Mouse (Mus musculus): Measurements from ENCODE around the gene Pygl.
"Not testable (repeated sequence)": the region's sequence is repeated elsewhere in the genome, so short reads cannot be mapped to it uniquely, and the experiment has no call there.

Pygl gene

DNA sequence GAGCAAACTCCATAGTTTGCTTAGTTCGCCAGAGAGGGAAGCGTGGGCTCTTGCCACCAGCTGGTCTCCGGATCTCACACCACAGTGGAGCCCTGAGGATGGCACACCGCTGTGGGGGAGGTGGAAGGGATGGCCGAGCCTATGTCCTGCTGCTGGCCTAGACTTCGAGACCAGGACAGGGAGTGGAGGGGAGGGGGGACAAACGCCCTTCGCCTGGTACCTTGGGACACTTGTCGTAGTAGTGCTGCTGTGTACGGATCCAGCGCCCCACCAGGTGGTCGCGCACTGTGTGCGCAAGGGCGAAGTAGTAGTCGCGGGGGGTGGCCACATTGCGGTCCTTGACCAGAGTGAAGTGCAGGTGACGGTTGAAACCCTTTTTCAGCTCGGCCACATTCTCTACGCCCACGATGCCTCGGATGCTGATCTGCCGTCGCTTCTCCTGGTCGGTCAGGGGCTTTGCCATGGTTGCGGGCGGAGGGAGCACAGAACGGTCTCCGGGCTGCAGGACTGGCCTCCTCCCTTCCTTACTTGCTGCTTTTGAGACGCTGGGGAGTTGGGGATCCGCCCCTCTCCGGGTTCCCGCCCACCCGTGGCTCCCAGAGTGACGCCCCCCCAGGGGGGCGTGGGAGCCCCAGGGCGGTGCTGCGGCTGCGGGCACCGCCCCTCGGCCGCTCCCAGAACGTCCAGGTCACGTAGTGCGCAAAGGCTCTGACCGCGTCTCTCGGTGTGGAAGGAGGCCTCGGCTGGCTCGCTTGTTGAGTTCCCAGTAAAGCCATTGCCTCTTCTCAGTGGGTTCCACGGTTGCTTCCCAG, 4.0 kb downstream of the Pygl start:
- DNase-seq (ENCODE audit: low spot score) = peak; percentile 91

DNA sequence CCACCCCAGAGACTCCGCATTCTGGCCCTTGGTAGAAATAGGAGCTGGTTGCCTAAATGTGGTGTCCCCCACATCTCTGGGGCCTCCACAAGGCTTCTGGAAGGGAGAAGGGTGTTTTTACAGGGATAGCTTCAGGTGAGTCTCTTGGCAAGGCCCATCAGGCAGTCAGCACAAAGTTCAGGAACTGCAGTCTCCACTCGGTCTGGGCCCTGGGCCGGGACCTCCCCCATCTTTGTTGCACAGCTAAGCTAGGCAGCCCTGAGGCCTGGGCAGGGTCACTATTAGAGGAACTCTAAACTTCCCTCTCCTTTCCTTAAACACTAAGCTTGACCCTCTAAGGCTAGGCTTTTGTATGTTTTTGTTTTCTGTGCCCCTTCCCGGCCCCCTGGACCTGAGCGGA, 4.6 kb downstream of the Pygl start:
- no peak for DNase-seq (ENCODE audit: low spot score)

DNA sequence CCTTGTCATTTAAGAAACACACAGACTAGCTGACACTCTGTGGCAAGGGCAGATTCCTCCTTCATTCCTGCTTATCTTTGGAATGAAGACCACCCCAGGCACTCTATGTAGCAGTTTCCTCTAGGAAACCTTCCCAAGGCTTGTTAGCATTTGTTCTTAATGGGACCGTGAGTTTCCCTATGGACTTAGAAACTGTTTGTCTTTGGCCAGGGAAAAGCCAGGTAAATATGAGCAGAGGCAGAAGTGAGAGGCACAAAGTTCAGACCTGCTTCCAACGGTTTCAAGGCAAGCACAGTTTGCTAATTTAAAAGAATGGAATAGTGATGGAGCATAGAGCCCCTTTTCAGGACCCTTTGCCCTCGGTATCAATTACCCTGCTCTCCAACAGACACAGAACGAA, 8.0 kb downstream of the Pygl start:
- DNase-seq (ENCODE audit: low spot score) = no peak

DNA sequence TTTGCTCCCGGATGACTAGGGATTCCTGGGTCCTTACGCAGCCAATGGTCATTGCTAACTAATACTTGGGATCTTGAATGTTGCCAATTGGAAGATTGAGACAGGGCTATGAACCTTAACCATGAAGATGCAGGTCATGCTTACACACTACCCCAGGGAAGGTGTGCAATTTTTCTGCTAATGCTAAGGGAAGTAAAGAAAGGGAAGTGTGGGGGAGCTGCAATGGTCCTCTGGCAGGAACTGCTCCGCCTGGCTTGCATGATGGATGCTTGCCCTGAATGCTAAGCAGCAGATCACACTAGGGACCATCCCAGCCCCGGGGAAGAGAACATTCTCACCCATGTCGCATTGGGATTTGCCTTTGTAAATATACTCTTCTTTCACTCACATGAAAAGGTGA, 9.9 kb downstream of the Pygl start:
- no peak for DNase-seq (ENCODE audit: low spot score)

DNA sequence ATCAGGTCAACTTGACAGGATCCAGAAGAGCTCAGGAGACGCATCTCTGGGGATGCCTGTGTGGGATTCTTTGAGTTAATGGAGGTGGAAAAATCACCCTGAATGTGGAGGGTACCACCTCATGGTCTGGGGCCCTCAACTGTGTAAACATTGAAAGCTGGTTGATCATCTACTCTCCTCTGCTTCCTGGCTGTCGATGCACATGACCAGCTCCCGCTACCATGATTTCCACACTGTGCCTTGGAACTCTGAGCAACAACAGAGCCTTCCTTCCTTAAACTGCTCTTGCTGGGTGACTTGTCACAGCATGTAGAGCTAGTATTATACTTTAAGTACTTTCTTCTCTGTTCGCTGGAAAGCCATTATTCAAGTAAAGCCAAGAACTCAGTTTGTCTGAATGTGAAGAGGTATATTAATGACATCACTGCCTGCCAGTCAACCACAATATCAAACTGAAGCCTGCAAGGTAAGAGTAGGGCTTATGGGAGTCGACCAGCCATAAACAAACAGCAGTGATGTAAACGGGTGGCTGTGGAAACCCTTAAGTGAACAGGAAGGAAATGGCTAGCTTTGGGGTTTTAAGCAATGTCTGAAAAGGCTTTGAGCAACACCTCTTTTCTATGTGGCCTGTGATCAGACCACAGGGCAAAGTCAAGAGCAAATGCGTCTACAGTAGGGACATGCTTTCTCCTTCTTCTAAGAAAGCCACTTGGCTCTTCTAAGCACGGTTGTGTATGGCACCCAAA, 12.3 kb downstream of the Pygl start:
- DNase-seq (ENCODE audit: low spot score) = peak; percentile 43

DNA sequence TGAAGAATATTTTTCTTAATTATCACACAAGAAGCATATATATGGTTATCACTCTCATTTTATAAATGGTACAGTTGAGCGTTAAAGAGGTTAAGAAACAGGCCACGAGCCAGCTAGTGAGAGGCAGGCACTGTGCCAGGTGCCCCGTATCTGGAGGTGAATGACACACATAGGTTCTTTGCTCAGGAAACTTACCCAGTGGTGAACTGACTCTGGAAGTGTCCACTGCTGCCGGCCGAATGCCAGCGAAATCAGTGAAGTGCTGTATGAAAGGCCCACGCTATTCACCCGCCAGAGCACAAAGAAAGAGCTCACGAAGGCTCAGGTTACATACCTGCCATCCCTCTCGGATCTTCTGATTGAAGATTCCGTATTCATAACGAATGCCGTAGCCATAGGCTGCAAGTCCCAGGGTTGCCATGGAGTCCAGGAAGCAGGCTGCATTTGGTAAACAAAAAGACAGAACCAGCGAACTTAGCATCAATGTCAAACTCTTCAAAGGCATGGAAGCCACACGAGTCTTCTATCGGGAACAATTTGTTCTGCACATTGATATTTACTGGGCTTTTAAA, 15.0 kb downstream of the Pygl start:
- no peak for DNase-seq (ENCODE audit: low spot score)

DNA sequence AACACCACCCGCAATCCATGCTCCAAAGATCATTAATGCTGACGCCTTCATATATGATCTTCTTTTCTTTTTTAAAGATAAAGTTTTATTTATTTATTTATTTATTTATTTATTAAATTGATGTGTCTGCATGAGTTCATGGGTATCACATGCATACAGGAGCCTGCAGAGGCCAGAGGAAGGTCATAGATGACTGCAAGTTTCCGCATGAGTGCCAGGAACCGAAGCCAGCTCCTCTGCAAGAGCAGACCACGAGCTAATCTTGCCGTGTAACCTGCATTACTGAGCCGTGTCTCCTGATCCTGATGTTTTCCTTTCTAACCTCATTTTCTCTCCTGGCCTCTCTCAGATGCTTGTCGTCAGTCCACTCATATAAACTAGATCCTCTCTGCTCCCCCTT, 17.0 kb downstream of the Pygl start:
- no peak for DNase-seq (ENCODE audit: low spot score)

DNA sequence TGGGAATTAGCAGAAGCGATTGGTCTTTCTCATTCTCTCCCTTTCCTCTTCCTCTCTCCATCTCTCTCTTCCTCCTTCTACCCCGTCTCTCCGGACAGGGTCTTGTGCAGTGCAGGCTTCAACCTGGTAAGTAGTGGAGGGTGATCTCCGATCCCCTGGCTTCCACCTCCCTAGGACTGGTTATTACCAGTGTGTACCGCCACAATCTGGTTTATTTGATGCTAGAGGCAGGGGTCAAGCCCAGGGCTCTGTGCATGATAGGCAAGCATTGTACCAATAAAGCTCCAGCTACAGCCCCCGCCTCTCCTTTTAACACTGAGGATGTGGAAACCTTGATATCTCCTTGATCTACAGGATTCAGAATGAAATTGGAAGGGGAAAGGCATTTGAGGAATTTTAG, 17.7 kb downstream of the Pygl start:
- DNase-seq (ENCODE audit: low spot score) = no peak

DNA sequence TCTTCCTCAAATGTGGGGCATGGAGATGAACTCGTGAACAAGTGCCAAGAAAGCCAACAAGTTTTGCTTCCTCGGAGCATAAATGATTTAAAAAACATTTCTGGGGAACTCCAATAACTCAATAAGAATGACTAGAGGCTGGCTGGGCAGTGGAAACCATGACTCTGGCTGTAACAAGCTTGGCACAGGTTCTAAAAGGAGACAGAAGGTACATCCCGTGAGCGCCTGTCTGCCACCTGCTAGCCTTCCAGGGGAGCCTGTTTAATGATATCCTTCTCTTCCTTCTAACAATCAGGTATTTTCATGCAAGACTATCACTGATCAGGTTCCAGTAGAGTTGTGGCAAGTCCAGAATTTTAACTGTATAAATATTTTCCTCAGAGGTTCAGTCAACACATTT, 18.8 kb downstream of the Pygl start:
- no peak for DNase-seq (ENCODE audit: low spot score)

DNA sequence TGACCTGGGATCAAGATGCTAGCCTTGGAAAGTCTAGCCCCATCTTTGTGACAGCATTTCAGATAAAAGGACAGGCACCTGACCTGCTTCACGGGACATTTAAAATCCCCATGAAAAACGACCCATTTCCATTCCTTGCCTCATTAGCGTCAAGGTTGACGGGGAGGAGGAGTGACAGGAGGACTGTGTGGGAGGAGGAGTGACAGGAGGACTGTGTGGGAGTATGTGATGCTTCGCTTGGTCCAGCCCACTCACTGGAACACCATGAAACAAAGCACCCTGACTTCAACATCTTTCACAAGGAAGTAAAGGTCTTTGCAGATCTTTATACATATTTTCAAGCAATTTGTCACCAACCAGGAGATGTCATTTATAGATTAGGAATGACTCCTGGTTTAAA, 23.1 kb downstream of the Pygl start:
- DNase-seq (ENCODE audit: low spot score) = no peak

DNA sequence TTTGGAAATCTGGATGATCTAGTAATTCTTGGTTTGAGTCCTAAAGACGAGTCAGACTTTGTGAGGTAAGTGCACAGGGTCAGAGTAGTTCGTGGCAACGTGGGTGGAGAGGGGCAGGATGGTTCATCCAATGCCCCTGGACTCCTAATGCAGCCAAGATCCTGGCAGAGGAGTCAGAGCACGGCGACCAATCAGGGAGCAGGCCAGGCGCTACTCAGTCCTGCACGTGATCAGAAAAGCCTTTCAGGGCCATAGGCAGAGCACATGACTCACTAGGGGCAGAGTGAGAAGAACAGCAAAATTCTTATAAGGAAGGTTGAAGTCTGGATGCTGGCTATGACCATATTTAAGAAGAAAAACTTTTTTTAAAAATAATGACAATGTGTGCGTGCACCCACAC, 26.9 kb downstream of the Pygl start:
- DNase-seq (ENCODE audit: low spot score) = no peak

DNA sequence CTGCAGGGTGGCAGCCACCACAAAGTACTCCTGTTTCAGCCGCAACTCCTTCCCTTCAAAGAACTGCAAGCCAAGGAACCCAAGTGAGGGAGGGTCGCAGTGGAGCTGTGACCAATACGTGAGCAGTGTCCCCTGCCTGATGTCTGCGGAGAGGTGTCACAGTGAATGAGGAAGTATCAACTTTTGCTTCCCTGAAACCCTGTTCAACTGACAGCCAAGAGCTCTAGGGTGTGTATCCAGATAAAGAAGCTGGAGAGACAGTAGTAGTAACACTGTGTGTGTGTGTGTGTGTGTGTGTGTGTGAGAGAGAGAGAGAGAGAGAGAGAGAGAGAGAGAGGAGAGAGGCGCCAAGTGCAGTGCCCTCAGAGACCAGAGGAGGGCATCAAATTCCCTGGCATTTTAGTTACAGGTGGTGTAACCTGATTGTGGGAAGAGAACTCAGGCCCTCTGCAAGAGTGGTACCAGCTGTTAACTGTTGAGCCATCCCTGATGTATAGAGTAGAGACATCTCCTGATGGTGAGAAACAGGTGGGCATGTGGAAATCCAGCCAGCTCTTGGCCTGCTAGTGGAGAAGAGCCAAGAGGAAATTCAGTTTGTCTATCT, 29.3 kb downstream of the Pygl start:
- DNase-seq (ENCODE audit: low spot score) = no peak

DNA sequence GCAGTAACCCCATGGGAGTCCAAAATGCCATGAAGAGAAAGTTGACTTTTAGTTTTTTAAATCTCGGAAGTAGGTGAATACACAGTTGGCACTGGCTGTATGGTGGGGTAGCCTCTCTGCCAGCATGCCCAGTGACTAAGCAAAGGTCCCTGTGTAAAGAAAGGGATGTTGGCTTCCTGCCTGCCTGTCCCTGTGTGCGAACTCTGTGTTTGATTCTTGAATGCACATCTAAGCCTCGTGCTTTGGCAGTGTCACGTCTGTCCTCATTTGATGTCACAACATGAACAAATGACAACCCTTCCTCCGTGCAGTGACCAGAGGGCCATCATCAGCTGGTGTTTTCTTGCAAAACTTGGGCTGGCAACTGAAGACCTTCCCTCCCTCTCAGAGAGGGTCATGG, 34.9 kb downstream of the Pygl start:
- DNase-seq (ENCODE audit: low spot score) = no peak

DNA sequence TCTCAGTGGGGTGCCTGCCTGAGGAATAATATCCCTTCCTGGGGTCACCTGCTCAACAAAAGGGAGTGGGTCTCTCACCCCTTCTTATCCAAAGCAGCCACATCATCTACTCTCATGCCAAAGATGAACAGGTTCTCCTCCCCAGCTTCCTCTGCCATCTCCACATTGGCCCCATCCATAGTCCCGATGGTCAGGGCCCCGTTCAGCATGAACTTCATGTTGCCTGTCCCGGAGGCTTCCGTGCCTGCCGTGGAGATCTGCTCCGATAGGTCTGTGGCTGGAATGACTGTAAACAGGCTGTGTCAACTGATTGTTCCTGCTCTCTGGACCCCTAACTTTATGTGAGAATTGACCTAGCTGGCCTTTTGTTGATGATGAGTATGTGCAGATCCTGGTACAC, 35.9 kb downstream of the Pygl start:
- DNase-seq (ENCODE audit: low spot score) = no peak

DNA sequence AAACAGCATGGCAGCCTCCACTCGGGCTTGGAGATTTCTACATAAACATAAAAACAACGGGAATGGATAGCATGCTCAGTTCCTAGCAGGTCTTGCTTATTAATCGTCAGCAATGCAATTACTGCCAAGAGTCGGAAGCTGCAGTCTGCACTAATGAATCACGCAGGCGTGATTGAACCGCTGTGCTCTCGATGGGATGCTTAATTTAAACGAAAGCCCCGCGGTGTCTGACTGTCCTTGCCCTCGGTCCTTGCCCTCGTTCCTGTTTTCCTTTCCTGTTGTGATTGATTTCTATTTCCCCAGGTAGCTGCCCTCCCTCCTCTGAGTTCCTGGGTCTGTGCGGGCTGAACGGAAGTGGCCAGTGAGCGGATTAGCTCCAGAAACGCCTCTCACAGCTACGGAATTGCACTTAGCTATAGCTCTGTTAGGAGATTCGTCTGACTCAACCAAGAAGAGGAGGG, 39.0 kb downstream of the Pygl start:
- no peak for DNase-seq (ENCODE audit: low spot score)

DNA sequence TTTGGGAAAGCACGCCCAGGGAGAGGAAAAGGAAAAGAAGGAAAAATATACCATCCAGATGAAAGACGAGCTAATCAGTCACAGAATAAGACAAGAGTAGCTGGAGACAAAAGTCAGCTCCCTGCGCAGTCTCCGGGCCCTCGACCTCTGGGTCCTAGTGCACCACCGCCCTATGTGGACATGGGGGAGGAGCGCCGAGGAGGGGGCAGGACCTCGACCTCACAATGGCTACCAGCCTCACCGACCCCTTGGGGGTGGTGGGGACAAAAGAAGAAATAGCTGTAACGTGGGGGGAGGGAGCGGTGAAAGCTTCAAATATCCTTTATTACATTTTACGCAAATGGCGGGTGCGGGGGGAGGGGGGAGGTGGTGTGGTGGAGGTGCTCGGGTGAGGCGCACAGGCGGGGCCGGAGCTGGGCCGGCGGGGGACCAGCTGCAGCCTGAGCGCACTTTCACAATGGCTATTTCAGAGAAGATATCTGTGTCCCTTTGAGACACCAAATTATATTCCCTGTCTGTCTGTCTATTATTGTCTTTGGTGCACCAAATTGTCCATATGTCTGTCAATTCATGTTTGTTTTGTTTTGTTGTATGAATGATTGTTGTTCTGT, 47.0 kb downstream of the Pygl start:
- DNase-seq (ENCODE audit: low spot score) = no peak

DNA sequence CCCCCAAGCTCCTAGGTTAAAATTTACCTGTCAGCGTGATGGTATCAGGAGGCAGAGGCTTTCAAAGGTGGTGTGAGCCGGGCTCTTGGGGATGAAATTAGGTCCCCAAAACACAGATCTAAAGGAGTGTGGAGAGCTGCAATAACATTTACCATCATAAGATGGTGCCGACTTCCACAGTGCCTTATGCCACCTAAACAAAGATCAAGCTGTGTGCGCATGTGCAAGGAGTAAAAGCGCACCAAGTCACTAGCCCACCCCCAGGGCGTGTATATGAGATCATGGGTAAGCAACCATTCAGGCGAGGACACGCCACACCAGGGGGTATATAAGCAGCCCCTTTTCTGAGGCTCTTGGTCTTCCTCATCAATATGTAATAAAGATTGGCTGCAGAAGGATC, 47.8 kb downstream of the Pygl start:
- DNase-seq (ENCODE audit: low spot score) = not testable (repeated sequence)

DNA sequence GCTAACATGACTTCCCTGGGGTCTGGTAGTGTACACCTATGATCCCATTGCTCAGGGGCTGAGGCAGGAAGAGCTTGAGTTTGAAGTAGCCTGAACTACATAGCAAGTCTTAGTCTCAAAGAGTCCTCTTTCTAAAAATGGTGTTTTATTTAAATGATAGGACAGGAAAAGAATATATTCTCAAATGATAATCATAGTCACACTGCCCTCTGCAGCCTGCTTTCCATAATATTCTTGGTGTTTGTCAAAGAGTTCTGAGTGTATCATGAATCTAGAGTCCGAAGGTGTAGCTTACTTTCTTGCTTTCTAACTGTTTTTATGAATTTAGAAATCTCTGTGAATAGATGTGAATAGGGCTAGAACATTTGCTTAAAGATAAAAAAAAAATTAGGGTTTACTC, 61.3 kb downstream of the Pygl start:
- DNase-seq (ENCODE audit: low spot score) = no peak

DNA sequence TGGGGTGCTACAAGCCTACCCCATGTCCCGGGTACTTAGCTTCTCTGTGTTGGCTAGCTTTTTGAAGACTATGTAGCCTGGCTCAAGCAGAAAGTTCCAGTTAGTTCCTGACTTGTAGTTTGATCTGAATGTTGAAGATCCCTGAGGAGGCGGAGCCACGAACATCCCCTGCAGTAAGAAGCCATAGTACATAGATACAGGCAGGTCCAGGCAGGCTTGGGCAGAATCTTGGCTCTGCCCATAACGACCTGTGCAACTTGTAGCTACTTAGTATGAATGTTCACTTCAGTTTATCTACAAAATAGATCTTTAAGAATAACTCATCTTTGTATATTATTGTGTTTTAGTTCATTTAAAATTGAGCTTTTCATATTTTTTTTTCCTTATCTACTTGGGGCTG, 63.3 kb downstream of the Pygl start:
- no peak for DNase-seq (ENCODE audit: low spot score)

DNA sequence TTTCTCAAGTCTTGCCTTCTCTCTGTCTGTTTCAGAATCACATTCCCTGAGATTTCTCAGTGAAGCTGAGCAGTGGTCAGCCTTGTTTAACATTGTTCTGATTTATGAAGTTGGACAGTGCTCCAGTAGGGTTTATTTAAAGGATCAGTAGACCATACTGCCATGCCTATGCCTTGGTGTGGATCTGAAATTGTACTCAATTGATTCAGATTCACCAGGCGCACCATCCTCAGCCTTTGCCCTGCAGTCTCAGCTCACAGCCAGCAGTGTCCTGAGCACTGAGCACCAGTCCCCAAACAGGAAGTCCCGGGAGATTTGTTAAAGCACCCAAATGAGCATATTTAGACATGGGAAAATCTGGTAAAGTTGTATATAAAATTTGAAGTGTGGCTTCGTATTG, 66.5 kb downstream of the Pygl start:
- DNase-seq (ENCODE audit: low spot score) = no peak

DNA sequence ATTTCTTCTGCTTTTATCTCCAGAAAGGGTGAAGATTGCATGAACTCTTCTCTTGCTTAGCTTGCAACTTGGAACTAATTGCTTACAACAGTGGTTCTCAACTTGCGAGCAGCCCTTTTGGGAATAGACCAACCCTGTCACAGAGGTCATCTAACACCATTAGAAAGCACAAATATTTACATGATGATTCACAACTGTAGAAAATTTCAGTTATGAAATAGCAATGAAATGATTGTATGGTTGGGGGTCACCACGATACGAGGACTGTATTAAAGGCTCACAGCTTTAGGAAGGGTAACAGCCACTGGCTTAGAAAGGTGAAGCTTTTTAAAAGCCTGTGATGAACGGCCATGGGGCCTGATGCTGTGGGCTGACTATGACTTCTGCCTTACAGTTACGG, 70.2 kb downstream of the Pygl start:
- no peak for DNase-seq (ENCODE audit: low spot score)

DNA sequence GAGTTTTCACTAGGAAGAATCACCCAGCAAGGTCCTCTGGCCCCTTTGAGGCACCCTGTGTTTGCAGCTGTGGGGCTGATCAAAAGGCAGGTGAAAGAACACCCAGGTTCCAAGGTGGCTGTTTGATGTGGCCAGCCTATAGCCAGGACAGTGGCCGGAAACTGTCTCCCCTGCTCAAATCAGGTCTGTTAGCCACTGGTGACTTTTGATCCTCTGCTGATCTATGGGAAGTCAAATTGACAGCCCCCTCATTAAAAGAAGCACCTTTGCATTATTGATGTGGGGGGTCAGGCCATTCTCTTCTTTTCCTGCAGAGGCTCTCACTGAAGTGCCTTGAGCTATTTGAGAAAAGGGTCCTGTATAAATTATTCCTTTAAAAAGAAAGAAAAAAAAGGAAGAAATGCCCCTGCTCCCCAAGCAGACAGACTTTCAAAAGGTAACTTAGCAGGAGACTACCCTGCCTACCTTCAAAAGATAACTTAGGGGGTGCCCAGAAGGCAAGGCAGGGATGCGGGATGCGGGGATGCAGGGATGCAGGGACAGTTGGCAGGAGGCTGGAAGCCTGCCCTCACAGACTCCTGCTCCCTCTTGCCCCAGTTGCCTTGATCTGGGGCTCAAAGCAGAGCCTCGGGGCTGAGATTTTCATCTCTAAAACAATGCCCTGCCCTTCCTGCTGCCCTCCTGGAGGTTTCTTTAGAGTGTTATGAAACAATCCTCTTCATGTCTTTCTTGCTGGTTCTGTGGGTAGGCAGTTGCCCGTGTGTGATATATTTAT, 73.8 kb downstream of the Pygl start:
- DNase-seq (ENCODE audit: low spot score) = no peak
